Mouse (Mus musculus) G1E (cell line): ENCODE measurements around the gene Atp6v1b1. TPM values are rescaled to one million over a fixed set of nuclear protein-coding genes. Genes with fewer than 3 reads are reported as not detected.

Experiments
- ATAC-seq: 2 replicates; pipeline ENCODE4 v1.8.0; 2016; ENCODE audit warnings: mild to moderate bottlenecking; ENCODE audit not compliant: insufficient number of reproducible peaks, poor library complexity, low FRiP score, severe bottlenecking; ENCODE audit errors: extremely low read depth
- DNase-seq: peaks from one replicate; pipeline ENCODE4 v3.0.0; 2012; ENCODE audit warnings: low spot score
- H3K27me3 ChIP-seq: 2 replicates; pipeline ENCODE4 v1.6.1; 2012; ENCODE audit warnings: mild to moderate bottlenecking, low read length, inconsistent platforms; ENCODE audit not compliant: insufficient read depth
- H3K36me3 ChIP-seq: replicated peaks from 2 replicates; pipeline ENCODE3; 2012; ENCODE audit warnings: mild to moderate bottlenecking, inconsistent platforms
- H3K4me1 ChIP-seq: 2 replicates; pipeline ENCODE4 v1.6.1; 2012; ENCODE audit warnings: low read depth, low read length, inconsistent platforms, mixed read lengths; ENCODE audit not compliant: insufficient read depth
- H3K4me3 ChIP-seq: 2 replicates; pipeline ENCODE4 v1.5.1; 2012; ENCODE audit warnings: low read depth, mild to moderate bottlenecking, inconsistent platforms, low read length, moderate library complexity, mixed read lengths
- H3K9me3 ChIP-seq: replicated peaks from 2 replicates; pipeline ENCODE4 v1.6.1; 2012; ENCODE audit warnings: inconsistent platforms
- CTCF ChIP-seq: IDR thresholded peaks from 2 replicates; pipeline ENCODE4 v1.5.1; 2012; ENCODE audit warnings: low read depth, low read length, inconsistent platforms, mixed read lengths
- GATA1 ChIP-seq: IDR thresholded peaks from 2 replicates; pipeline ENCODE4 v1.6.1; 2012; ENCODE audit warnings: borderline replicate concordance, low read length, inconsistent platforms, mixed read lengths
- GATA2 ChIP-seq: IDR thresholded peaks from 2 replicates; pipeline ENCODE4 v1.6.1; 2012; ENCODE audit warnings: low read depth, low read length, inconsistent platforms, borderline replicate concordance
- POLR2AphosphoS5 ChIP-seq: IDR thresholded peaks from 2 replicates; pipeline ENCODE4 v1.6.1; 2012; ENCODE audit warnings: low read depth, low read length, inconsistent platforms; ENCODE audit not compliant: insufficient replicate concordance
- TAL1 ChIP-seq: conservative IDR thresholded peaks from 2 replicates; pipeline ENCODE4 v1.6.1; 2012; ENCODE audit warnings: low read depth, low read length, inconsistent platforms, mixed read lengths
- polyA plus RNA-seq: library from polyadenylated mRNA; stranded (reverse); fragments of >175 nt; gene quantifications from 2 replicates; pipeline ENCODE4 v1.2.3, GENCODE M21; 2012
- total RNA-seq, 2 experiments: library from RNA; stranded (forward) in 1 of 2; stranded (reverse) in 1 of 2; fragments of 200-1000 nt in 1 of 2; fragments of >200 nt in 1 of 2; fragmentation: Nextera tagmentation in 1 of 2; gene quantifications; 2 replicates each; pipeline ENCODE4 v1.2.3; 2014 to 2017

The Atp6v1b1 gene
- not detected in 2 replicates for total RNA-seq (2014; fragmentation: Nextera tagmentation)
- 0.22 TPM in 1 of 2 replicates, not detected in the other for total RNA-seq (2017)
- not detected in 2 replicates for polyA plus RNA-seq

GRCm38 (mm10) chr6:83742761-83743160 lies at the start of gene Atp6v1b1:
Gene Atp6v1b1 (plus strand): TSS chr6:83742990.
- Histone ChIP-seq H3K27me3 (peaks cover 25% of the 10 kb centered on the region), H3K4me3 (no peak within 1 kb of the TSS; the same call in 1 of the 2 replicates), H3K9me3 (no peaks in the 10 kb centered on the region), H3K4me1 (no peaks in the 10 kb centered on the region), H3K36me3 (no peaks in the 10 kb centered on the region)
- TF ChIP-seq POLR2AphosphoS5, result no peak
- ATAC-seq (no peak), DNase-seq (no peak)

GRCm38 (mm10) chr6:83693835-83694234 lies 49.0 kb upstream of the Atp6v1b1 start:
- Histone ChIP-seq H3K4me1 (peaks cover 3% of the 10 kb centered on the region; the same call in 1 of the 2 replicates), H3K27me3 (peaks cover 70% of the 10 kb centered on the region), H3K9me3 (no peaks in the 10 kb centered on the region), H3K4me3 (no peak overlapping the region), H3K36me3 (no peaks in the 10 kb centered on the region)
- DNase-seq, result peak; percentile 68
- TF ChIP-seq GATA1 (no peak), TAL1 (no peak), CTCF (peak; percentile 44)
- ATAC-seq, result no peak

GRCm38 (mm10) chr6:83695731-83696130 lies 47.1 kb upstream of the Atp6v1b1 start:
- ATAC-seq (no peak), DNase-seq (no peak)
- H3K4me1 ChIP-seq, result no peaks in the 10 kb centered on the region
- TF ChIP-seq TAL1, result no peak
- no peak for TF ChIP-seq GATA2
- no peak for TF ChIP-seq GATA1
- no peak for TF ChIP-seq CTCF
- no peak for TF ChIP-seq POLR2AphosphoS5
- no peak overlapping the region for H3K4me3 ChIP-seq
- H3K27me3 ChIP-seq, result peaks cover 69% of the 10 kb centered on the region
- no peaks in the 10 kb centered on the region for H3K36me3 ChIP-seq
- H3K9me3 ChIP-seq, result no peaks in the 10 kb centered on the region

- no peak for TF ChIP-seq GATA2
- TF ChIP-seq TAL1, result no peak
- no peak for TF ChIP-seq POLR2AphosphoS5
- TF ChIP-seq GATA1, result no peak
- no peak for TF ChIP-seq CTCF
- Histone ChIP-seq H3K36me3 (no peaks in the 10 kb centered on the region), H3K9me3 (no peaks in the 10 kb centered on the region), H3K4me3 (no peak overlapping the region), H3K27me3 (peaks cover 73% of the 10 kb centered on the region), H3K4me1 (no peaks in the 10 kb centered on the region)
- DNase-seq (no peak), ATAC-seq (no peak)
Measured at GRCm38 (mm10) chr6:83696684-83697083, 46.1 kb upstream of the Atp6v1b1 start.

GRCm38 (mm10) chr6:83697932-83698331 lies 44.9 kb upstream of the Atp6v1b1 start:
- Histone ChIP-seq H3K27me3 (peaks cover 72% of the 10 kb centered on the region), H3K36me3 (no peaks in the 10 kb centered on the region), H3K9me3 (no peaks in the 10 kb centered on the region), H3K4me3 (no peak overlapping the region), H3K4me1 (no peaks in the 10 kb centered on the region)
- TF ChIP-seq POLR2AphosphoS5, result no peak
- no peak for TF ChIP-seq TAL1
- no peak for TF ChIP-seq GATA1
- TF ChIP-seq GATA2, result no peak
- TF ChIP-seq CTCF, result no peak
- ATAC-seq (no peak), DNase-seq (no peak)

GRCm38 (mm10) chr6:83699971-83700370 lies 42.8 kb upstream of the Atp6v1b1 start:
- DNase-seq (no peak), ATAC-seq (no peak)
- Histone ChIP-seq H3K36me3 (no peaks in the 10 kb centered on the region), H3K4me1 (no peaks in the 10 kb centered on the region), H3K27me3 (peaks cover 78% of the 10 kb centered on the region), H3K9me3 (no peaks in the 10 kb centered on the region), H3K4me3 (no peak overlapping the region)
- TF ChIP-seq POLR2AphosphoS5, result no peak
- TF ChIP-seq CTCF, result no peak
- TF ChIP-seq GATA2, result no peak
- no peak for TF ChIP-seq GATA1
- TF ChIP-seq TAL1, result no peak

GRCm38 (mm10) chr6:83701001-83701400 lies 41.8 kb upstream of the Atp6v1b1 start:
- no peak for ATAC-seq
- Histone ChIP-seq H3K27me3 (peaks cover 76% of the 10 kb centered on the region), H3K9me3 (no peaks in the 10 kb centered on the region), H3K36me3 (no peaks in the 10 kb centered on the region), H3K4me1 (no peaks in the 10 kb centered on the region), H3K4me3 (no peak overlapping the region)
- no peak for DNase-seq
- TF ChIP-seq TAL1 (no peak), GATA1 (no peak), GATA2 (no peak), POLR2AphosphoS5 (no peak), CTCF (no peak)
